Mouse (Mus musculus) heart, adult 18-20 months (tissue): ENCODE measurements at regions not wholly inside any gene's neighbourhood (a gene's known extent, or its start where the extent isn't known, plus 50 kb on each side); places are given as distances from the start of the nearest gene placed in this dataset.

Experiments
- DNase-seq, 2 experiments: peaks; one replicate each; pipeline ENCODE4 v3.0.0; 2021 to 2022; ENCODE audit warnings: mixed read lengths in 1 of 2

DNA sequence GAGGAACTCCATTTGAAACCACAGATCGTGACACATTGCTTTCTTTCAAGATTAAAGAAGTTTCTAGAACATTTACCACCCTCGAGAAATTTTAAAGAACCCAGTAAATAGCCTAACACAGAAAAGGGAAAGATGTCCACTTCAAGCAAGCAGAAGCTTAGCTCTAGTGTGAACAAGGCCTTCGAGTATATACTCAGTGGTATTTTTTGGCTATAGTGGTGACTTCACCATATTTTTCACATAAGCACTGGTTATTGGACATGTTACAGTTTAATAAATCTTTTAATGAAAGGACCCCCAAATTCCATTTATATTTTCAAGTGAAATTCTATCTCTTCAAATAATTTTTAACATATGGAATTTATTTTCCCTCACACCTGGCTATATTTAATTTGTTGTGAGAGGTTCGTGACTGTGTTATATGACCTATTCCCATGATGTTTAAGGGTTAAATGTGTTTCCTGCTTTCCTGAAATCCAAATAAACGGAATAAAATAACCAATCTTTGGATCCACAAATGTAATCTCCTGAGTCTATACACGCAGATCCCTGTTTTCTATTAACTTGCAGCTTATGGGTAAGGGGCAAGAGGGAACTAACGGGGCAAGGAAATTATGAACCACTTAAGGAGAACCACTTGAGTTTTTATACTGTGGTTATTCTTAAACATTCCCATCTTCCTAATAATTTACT lies 60.6 kb upstream of the Tas2r134 start:
- no peak for DNase-seq

DNA sequence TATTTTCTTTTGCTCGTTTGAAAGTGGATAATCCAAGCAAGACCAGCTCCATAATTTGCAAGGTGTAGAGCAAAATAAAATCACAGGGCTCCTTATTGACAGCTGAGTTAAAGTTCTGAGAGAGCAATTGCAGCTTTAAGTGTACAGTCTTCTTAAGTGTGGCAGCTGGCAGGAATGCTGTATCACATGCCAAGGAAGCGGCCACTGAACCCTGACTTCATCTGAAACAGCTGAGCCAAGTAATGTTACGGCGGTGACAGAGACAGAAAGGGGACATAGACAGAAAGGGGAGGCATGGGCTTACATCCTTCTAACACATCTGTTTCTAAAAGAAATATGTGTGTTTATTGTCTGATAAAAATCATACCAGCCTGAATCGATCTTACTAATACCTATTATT lies 63.4 kb upstream of the Tas2r134 start:
- DNase-seq = no peak

DNA sequence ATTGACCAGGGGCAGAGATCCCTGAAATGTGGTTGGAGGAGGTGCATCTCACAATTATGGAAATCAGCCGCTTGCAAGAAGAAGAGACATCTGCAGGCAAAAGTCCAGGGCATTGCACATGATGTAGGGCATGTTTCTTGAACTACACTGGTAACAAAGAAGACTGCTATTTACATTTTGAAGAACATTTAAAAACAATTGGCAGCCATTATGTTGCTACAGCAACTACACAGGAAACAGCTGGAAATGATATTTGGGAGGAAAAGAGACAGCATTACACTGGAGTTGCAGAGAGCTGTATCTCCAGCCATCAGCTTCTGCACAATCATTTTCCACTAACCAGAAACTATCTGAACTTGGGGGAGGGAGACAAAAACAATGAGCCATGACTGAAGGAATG lies 64.1 kb upstream of the Tas2r134 start:
- DNase-seq = peak in 1 of 2 experiments; percentile 2

DNA sequence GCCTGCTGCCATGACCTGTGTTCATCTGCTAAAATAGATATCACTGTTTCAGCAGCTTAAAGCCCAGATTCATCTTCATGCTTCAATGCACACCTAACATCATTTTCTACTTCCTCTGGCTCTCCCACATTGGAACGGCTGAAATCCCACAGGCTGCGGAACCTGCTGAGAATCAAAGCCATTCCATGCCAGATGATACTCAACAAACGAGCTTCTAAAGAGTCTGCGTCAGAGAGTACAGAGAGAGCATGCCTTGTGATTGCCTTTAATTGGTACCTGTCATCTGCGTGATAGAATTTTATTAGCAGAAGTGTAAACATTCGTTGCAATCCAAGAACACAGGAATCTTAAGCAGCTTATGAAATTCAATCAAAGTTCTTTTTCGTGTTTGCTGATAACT lies 76.4 kb upstream of the Tas2r134 start:
- DNase-seq = no peak

GRCm38 (mm10) chr2:51549125-51549524 lies 78.2 kb upstream of the Tas2r134 start:
- no peak for DNase-seq

- DNase-seq = no peak
These were observed 81.1 kb upstream of the Tas2r134 start for GRCm38 (mm10) chr2:51546181-51546580.

GRCm38 (mm10) chr2:51543949-51544348 lies 83.4 kb upstream of the Tas2r134 start:
- DNase-seq = no peak

GRCm38 (mm10) chr2:51542272-51542671 lies 85.0 kb upstream of the Tas2r134 start:
- no peak for DNase-seq

DNA sequence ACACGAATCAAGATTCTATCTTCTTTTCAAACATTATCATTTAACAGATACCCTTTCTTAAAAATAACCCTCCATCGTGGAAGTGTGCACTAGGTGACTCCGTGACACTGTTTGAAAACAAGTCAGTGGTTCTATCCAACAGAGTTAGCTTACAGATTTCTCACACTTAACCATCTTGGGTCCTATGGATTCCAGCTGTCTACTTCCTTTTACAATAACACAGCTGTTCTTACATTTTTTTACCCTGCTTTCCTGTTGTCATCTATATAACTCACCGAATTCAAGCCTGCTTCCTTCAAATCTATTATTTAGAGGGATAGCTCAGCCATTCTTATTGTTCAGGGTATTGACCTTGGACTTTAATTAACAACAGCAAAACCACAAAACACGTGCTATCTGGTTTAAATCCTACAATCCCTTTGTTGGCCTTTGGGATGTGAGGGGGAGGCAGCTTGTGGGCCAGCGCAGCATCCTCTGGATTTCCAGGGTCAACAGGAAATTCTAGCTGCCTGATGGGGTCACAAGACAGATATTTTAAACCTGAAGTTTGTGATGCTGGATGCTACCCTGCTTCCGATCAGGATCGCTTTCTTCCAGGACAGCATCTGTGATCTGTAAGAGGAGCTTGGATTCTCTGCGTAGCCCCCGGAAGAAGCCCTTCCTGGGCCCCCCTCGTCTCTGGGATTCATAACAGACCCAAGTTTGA lies 94.4 kb upstream of the Tas2r134 start:
- no peak for DNase-seq

DNA sequence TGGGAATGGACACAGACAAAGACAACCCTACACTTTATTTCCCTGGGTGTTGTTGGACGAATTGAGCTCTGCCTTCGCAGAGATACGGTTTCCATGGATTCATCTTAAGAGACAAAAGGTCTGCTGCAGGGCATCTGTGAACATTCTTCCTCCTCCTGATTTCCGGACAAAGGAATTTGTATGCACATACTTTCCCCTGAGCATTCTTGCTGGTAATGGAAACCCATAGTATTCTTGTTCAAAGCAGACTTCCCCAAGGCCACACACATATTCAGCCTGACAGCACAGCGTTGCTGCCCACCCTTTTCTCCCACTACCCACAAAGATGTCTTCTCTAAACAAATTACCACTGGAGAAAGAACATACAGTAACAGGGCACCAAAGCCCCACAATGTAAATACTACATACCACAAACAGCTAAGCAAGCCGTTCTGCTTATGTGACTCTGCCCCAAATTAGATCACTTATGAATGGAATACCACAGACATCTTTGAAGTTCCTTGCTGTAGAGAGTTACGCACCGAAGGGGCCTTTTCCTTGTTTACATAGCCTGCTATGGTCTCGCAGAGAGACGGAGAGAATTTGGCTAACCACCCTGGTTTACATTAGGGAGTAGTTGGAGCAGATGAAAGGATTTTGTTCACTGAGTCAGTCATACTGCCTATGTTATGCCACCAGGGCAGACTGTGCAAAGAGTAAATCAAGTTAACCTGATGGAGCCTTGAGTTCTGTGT lies 96.0 kb upstream of the Tas2r134 start:
- DNase-seq = no peak

- peak; percentile 5 to 10 for DNase-seq
These were observed 104.5 kb upstream of the Tas2r134 start for GRCm38 (mm10) chr2:51522766-51523165.

DNA sequence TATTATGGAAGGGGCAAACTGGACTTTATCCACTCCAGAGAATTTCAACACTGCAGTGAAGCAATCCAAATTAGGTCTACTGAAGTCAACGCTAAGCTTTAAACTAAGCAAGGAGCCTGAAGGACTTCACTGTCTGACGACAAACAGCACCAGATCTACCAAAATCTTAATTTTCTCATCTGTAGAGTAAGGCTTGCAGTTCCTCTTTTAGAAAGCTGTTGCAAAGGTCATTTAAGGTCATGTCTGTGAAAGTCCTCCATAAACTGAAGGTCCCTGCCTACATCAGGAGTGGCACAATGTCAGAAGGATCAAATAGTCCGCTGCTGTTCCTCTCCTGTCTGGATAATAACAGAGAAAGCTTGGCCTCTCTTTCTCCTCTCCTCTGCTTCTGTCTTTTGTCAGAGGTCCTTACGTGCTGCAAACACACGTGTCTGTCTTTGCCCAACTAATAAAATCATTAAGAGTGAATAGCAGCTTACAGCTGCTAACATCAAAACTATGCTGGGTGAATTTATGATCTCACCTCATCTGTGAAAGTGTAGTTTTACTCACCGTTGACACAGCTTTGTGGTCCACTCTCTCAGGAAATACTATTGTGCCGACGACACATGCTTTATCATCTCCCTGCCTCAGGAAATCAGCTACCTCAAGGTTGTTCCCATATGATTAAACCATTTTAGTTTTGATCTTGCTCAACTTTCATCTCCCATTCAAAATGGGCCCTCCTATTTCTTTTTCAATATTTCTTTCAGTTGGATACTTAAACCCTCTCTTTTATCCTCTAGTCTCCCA lies 117.9 kb upstream of the Tas2r134 start:
- DNase-seq = no peak

GRCm38 (mm10) chr2:51497896-51498295 lies 129.4 kb upstream of the Tas2r134 start:
- DNase-seq = no peak

DNA sequence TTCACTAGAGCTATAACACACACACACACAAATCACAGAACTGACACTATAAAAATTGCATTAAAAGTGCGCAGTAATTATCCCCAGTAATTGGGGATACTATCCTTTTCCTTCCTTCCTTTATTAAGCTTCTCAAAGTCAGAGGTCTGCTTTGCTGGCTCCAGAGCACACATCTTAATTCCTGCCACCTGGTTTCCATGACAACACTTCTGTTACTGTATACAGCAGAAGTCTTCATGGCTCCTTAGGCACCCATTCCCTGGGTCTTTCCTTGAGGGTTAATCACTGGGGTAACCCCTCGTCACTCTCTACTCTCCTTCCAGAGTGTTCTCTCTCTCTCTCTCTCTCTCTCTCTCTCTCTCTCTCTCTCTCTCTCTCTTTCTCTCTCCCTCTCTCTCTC lies 153.6 kb upstream of the Tas2r134 start:
- no peak for DNase-seq

- DNase-seq = peak; percentile 14
These were observed 160.2 kb upstream of the Tas2r134 start for GRCm38 (mm10) chr2:51467027-51467694.

GRCm38 (mm10) chr2:51466003-51466402 lies 161.3 kb upstream of the Tas2r134 start:
- DNase-seq = no peak

GRCm38 (mm10) chr2:51465576-51465975 lies 161.7 kb upstream of the Tas2r134 start:
- no peak for DNase-seq

GRCm38 (mm10) chr2:51464356-51464755 lies 163.0 kb upstream of the Tas2r134 start:
- no peak for DNase-seq

GRCm38 (mm10) chr2:51460896-51461295 lies 166.4 kb upstream of the Tas2r134 start:
- no peak for DNase-seq

DNA sequence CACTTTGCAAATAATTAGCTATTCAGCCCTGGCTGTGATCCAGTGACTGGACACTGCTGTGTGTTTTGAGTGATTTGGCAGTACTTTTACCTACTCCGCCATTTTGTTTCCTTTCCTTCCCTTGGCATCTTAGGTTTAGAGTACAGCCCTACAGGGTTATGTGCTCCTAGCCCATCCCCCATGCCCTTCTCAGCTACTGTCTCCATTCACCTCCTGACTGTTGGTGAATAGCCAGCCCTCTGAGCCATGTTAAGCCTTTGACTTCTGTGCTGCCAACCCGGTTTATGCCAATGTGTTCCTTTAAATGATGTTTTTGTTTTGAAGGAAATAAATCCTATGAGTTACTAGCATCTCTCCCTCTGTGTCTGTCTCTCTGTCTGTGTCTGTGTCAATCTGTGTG lies 167.8 kb upstream of the Tas2r134 start:
- DNase-seq = no peak

DNA sequence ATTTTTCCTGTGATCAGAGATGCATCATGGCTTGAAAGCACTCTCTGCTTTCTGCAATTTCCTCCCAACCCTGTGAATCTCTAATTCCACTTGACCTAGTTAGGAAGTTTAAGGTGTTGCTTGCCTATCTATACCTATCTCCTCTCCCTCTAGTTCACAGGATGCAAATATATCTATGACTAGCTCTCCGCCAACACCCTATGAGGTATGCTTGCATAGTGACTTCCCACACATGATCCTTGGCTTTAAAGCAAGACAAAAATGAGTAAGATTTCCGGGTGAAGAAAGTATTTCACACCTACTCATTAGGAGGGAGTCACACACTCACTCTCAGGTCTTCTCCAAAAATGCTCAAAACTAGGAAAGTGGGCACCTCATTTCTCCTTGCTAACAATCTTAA lies 169.6 kb upstream of the Tas2r134 start:
- DNase-seq = no peak

DNA sequence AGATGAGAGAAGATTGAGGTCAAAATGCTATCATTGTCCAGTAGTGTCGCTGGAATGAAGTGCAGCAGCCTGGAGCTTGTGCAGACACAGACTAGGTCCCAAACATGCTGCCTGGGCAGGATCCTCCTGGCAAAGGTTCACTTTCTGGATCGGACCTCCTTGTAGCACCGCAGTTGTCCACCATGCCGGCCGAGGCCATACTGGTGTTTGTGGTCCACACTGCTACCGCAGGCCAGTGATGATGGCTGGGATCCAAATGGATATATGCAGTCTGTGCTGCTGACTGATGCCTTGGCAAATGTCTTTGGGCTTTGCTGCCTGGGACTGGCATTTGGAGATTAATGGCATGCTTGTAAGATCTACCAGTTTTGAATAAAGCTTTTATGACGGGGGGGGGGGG lies 174.5 kb upstream of the Tas2r134 start:
- DNase-seq = no peak
